Mouse (Mus musculus): Measurements from ENCODE around the gene Olfr318. TPM values are rescaled to one million over a fixed set of nuclear protein-coding genes. Genes with fewer than 3 reads are reported as not detected.

Olfr318 gene
- polyA plus RNA-seq, 1 experiment from 2014 or later = not detected

GRCm38 (mm10) chr11:58709086-58709485, 14.7 kb downstream of the Olfr318 start:
- H3K9ac ChIP-seq (ENCODE audit: low read depth, low read length) = no peak overlapping the region
- H3K4me2 ChIP-seq (replicated peaks; ENCODE audit: low read depth, low read length) = no peak overlapping the region
- no peaks in the 10 kb centered on the region for H3K9me3 ChIP-seq (ENCODE audit: control insufficient read depth, low read length)
- no peaks in the 10 kb centered on the region for H3K4me1 ChIP-seq (replicated peaks; ENCODE audit: control insufficient read depth, insufficient read depth, low read length)
- ATAC-seq (ENCODE audit: low FRiP score) = no peak
- WGBS = 86% methylated on average over 11 of the region's 11 CpGs
- no peak overlapping the region for H3K27ac ChIP-seq (ENCODE audit: low read depth, low read length)
- H3K4me3 ChIP-seq (ENCODE audit: low read depth, low read length) = no peak overlapping the region
- no peak for DNase-seq (ENCODE audit: low spot score)
- no peaks in the 10 kb centered on the region for H3K27me3 ChIP-seq (ENCODE audit: control insufficient read depth, insufficient read depth, low read length)
- no peaks in the 10 kb centered on the region for H3K36me3 ChIP-seq (ENCODE audit: control insufficient read depth, insufficient read depth, low read length)

- WGBS = 91% methylated on average over 3 of the region's 3 CpGs
- no peaks in the 10 kb centered on the region for H3K27me3 ChIP-seq (ENCODE audit: control insufficient read depth, insufficient read depth, low read length)
- no peak for DNase-seq (ENCODE audit: low spot score)
- H3K9me3 ChIP-seq (ENCODE audit: control insufficient read depth, low read length) = no peaks in the 10 kb centered on the region
- no peak within 1 kb of the TSS for H3K9ac ChIP-seq (ENCODE audit: low read depth, low read length)
- H3K27ac ChIP-seq (ENCODE audit: low read depth, low read length) = no peak within 1 kb of the TSS
- no peak within 1 kb of the TSS for H3K4me3 ChIP-seq (ENCODE audit: low read depth, low read length)
- no peak within 1 kb of the TSS for H3K4me2 ChIP-seq (replicated peaks; ENCODE audit: low read depth, low read length)
- no peak for ATAC-seq (ENCODE audit: low FRiP score)
- no peaks in the 10 kb centered on the region for H3K36me3 ChIP-seq (ENCODE audit: control insufficient read depth, insufficient read depth, low read length)
- no peaks in the 10 kb centered on the region for H3K4me1 ChIP-seq (replicated peaks; ENCODE audit: control insufficient read depth, insufficient read depth, low read length)
These were observed 25.0 kb downstream of the Olfr318 start, which contains the start of gene Olfr319 for GRCm38 (mm10) chr11:58698862-58699261. Gene Olfr319 (plus strand): TSS chr11:58699162.

- H3K27me3 ChIP-seq (ENCODE audit: control insufficient read depth, insufficient read depth, low read length) = no peaks in the 10 kb centered on the region
- no peak within 1 kb of the TSS for H3K9ac ChIP-seq (ENCODE audit: low read depth, low read length)
- no peaks in the 10 kb centered on the region for H3K36me3 ChIP-seq (ENCODE audit: control insufficient read depth, insufficient read depth, low read length)
- no peak within 1 kb of the TSS for H3K27ac ChIP-seq (ENCODE audit: low read depth, low read length)
- DNase-seq (ENCODE audit: low spot score) (no peak), ATAC-seq (ENCODE audit: low FRiP score) (no peak)
- no peak within 1 kb of the TSS for H3K4me2 ChIP-seq (replicated peaks; ENCODE audit: low read depth, low read length)
- H3K9me3 ChIP-seq (ENCODE audit: control insufficient read depth, low read length) = no peaks in the 10 kb centered on the region
- 87% methylated on average over 1 of the region's 1 CpGs for WGBS
- H3K4me3 ChIP-seq (ENCODE audit: low read depth, low read length) = no peak within 1 kb of the TSS
- no peaks in the 10 kb centered on the region for H3K4me1 ChIP-seq (replicated peaks; ENCODE audit: control insufficient read depth, insufficient read depth, low read length)
These were observed 43.0 kb downstream of the Olfr318 start, which contains the start of gene Olfr320 for GRCm38 (mm10) chr11:58680799-58681198. Gene Olfr320 (plus strand): TSS chr11:58681099.

- 54% methylated on average over 4 of the region's 4 CpGs for WGBS
- no peak for ATAC-seq (ENCODE audit: low FRiP score)
- no peak for DNase-seq (ENCODE audit: low spot score)
- no peak overlapping the region for H3K27ac ChIP-seq (ENCODE audit: low read depth, low read length)
- no peak overlapping the region for H3K4me3 ChIP-seq (ENCODE audit: low read depth, low read length)
- H3K36me3 ChIP-seq (ENCODE audit: control insufficient read depth, insufficient read depth, low read length) = no peaks in the 10 kb centered on the region
- no peaks in the 10 kb centered on the region for H3K9me3 ChIP-seq (ENCODE audit: control insufficient read depth, low read length)
- no peaks in the 10 kb centered on the region for H3K27me3 ChIP-seq (ENCODE audit: control insufficient read depth, insufficient read depth, low read length)
- H3K4me2 ChIP-seq (replicated peaks; ENCODE audit: low read depth, low read length) = no peak overlapping the region
- H3K9ac ChIP-seq (ENCODE audit: low read depth, low read length) = no peak overlapping the region
- no peaks in the 10 kb centered on the region for H3K4me1 ChIP-seq (replicated peaks; ENCODE audit: control insufficient read depth, insufficient read depth, low read length)
These were observed 52.0 kb downstream of the Olfr318 start for GRCm38 (mm10) chr11:58671825-58672224.

GRCm38 (mm10) chr11:58669252-58669651, 54.6 kb downstream of the Olfr318 start:
- no peak overlapping the region for H3K9ac ChIP-seq (ENCODE audit: low read depth, low read length)
- H3K36me3 ChIP-seq (ENCODE audit: control insufficient read depth, insufficient read depth, low read length) = no peaks in the 10 kb centered on the region
- DNase-seq (ENCODE audit: low spot score) = no peak
- H3K27me3 ChIP-seq (ENCODE audit: control insufficient read depth, insufficient read depth, low read length) = no peaks in the 10 kb centered on the region
- H3K4me1 ChIP-seq (replicated peaks; ENCODE audit: control insufficient read depth, insufficient read depth, low read length) = no peaks in the 10 kb centered on the region
- no peak overlapping the region for H3K27ac ChIP-seq (ENCODE audit: low read depth, low read length)
- H3K9me3 ChIP-seq (ENCODE audit: control insufficient read depth, low read length) = no peaks in the 10 kb centered on the region
- no peak overlapping the region for H3K4me2 ChIP-seq (replicated peaks; ENCODE audit: low read depth, low read length)
- ATAC-seq (ENCODE audit: low FRiP score) = no peak
- no peak overlapping the region for H3K4me3 ChIP-seq (ENCODE audit: low read depth, low read length)

Other genes with a start within 250 kb of the Olfr318 start
- not detected in 2 replicates for gene Olfr332, start 231.5 kb downstream of the Olfr318 start, polyA plus RNA-seq (2014; fragmentation: Nextera tagmentation; extraction: Ambion mirVana)
- gene Olfr331, start 221.4 kb downstream of the Olfr318 start, polyA plus RNA-seq (2014; fragmentation: Nextera tagmentation; extraction: Ambion mirVana) = not detected in 2 replicates
- gene Olfr330, start 189.2 kb downstream of the Olfr318 start, polyA plus RNA-seq (2014; fragmentation: Nextera tagmentation; extraction: Ambion mirVana) = not detected in 2 replicates
- not detected in 2 replicates for gene Olfr329-ps, start 177.6 kb downstream of the Olfr318 start, polyA plus RNA-seq (2014; fragmentation: Nextera tagmentation; extraction: Ambion mirVana)
- gene Olfr328, start 168.4 kb downstream of the Olfr318 start, polyA plus RNA-seq (2014; fragmentation: Nextera tagmentation; extraction: Ambion mirVana) = 0.09 TPM in 1 of 2 replicates, not detected in the other
- not detected in 2 replicates for gene Olfr224, start 153.5 kb downstream of the Olfr318 start, polyA plus RNA-seq (2014; fragmentation: Nextera tagmentation; extraction: Ambion mirVana)
- gene Olfr325, start 146.3 kb downstream of the Olfr318 start, polyA plus RNA-seq (2014; fragmentation: Nextera tagmentation; extraction: Ambion mirVana) = not detected in 2 replicates
- not detected in 2 replicates for gene Olfr324, start 128.9 kb downstream of the Olfr318 start, polyA plus RNA-seq (2014; fragmentation: Nextera tagmentation; extraction: Ambion mirVana)
- gene 2210407C18Rik, start 107.9 kb downstream of the Olfr318 start, polyA plus RNA-seq (2014; fragmentation: Nextera tagmentation; extraction: Ambion mirVana) = not detected in 2 replicates
- gene Olfr323, start 93.5 kb downstream of the Olfr318 start, polyA plus RNA-seq (2014; fragmentation: Nextera tagmentation; extraction: Ambion mirVana) = not detected in 2 replicates
- 0.27 and 0.62 TPM in 2 replicates for gene Trim58, start 83.5 kb downstream of the Olfr318 start, polyA plus RNA-seq (2014; fragmentation: Nextera tagmentation; extraction: Ambion mirVana)
- gene Olfr322, start 65.2 kb downstream of the Olfr318 start, polyA plus RNA-seq (2014; fragmentation: Nextera tagmentation; extraction: Ambion mirVana) = not detected in 2 replicates
- not detected in 2 replicates for gene Olfr320, start 42.9 kb downstream of the Olfr318 start, polyA plus RNA-seq (2014; fragmentation: Nextera tagmentation; extraction: Ambion mirVana)
- gene Olfr319, start 24.9 kb downstream of the Olfr318 start, polyA plus RNA-seq (2014; fragmentation: Nextera tagmentation; extraction: Ambion mirVana) = not detected in 2 replicates
- not detected in 2 replicates for gene Olfr317, start 15.2 kb upstream of the Olfr318 start, polyA plus RNA-seq (2014; fragmentation: Nextera tagmentation; extraction: Ambion mirVana)
- not detected in 2 replicates for gene Olfr316, start 28.7 kb upstream of the Olfr318 start, polyA plus RNA-seq (2014; fragmentation: Nextera tagmentation; extraction: Ambion mirVana)
- gene Olfr315, start 49.2 kb upstream of the Olfr318 start, polyA plus RNA-seq (2014; fragmentation: Nextera tagmentation; extraction: Ambion mirVana) = not detected in 2 replicates
- not detected in 2 replicates for gene Olfr314, start 58.9 kb upstream of the Olfr318 start, polyA plus RNA-seq (2014; fragmentation: Nextera tagmentation; extraction: Ambion mirVana)
- 8.2 and 10.1 TPM in 2 replicates for gene Fam183b, start 77.9 kb upstream of the Olfr318 start, polyA plus RNA-seq (2014; fragmentation: Nextera tagmentation; extraction: Ambion mirVana)
- gene Olfr313, start 91.0 kb upstream of the Olfr318 start, polyA plus RNA-seq (2014; fragmentation: Nextera tagmentation; extraction: Ambion mirVana) = not detected in 2 replicates
- gene Olfr312, start 105.2 kb upstream of the Olfr318 start, polyA plus RNA-seq (2014; fragmentation: Nextera tagmentation; extraction: Ambion mirVana) = 0.05 TPM in 1 of 2 replicates, not detected in the other
- gene Olfr311, start 115.2 kb upstream of the Olfr318 start, polyA plus RNA-seq (2014; fragmentation: Nextera tagmentation; extraction: Ambion mirVana) = not detected in 2 replicates
- 16.1 and 16.6 TPM in 2 replicates for gene Gm12258, start 123.1 kb upstream of the Olfr318 start, polyA plus RNA-seq (2014; fragmentation: Nextera tagmentation; extraction: Ambion mirVana)
- 11.4 and 11.9 TPM in 2 replicates for gene 2810021J22Rik, start 143.2 kb upstream of the Olfr318 start, polyA plus RNA-seq (2014; fragmentation: Nextera tagmentation; extraction: Ambion mirVana)
- gene Zfp39, start 180.2 kb upstream of the Olfr318 start, polyA plus RNA-seq (2014; fragmentation: Nextera tagmentation; extraction: Ambion mirVana) = 6.5 and 7.5 TPM in 2 replicates
- not detected in 2 replicates for gene Btnl10, start 193.9 kb upstream of the Olfr318 start, polyA plus RNA-seq (2014; fragmentation: Nextera tagmentation; extraction: Ambion mirVana)
- gene Rnf187, start 214.9 kb upstream of the Olfr318 start, polyA plus RNA-seq (2014; fragmentation: Nextera tagmentation; extraction: Ambion mirVana) = 395 and 419 TPM in 2 replicates
- gene Hist3h2ba, start 224.9 kb upstream of the Olfr318 start, polyA plus RNA-seq (2014; fragmentation: Nextera tagmentation; extraction: Ambion mirVana) = 108 and 114 TPM in 2 replicates
- gene Hist3h2a, start 230.7 kb upstream of the Olfr318 start, polyA plus RNA-seq (2014; fragmentation: Nextera tagmentation; extraction: Ambion mirVana) = 71.2 and 75.2 TPM in 2 replicates
- 0.36 and 0.73 TPM in 2 replicates for gene Trim17, start 230.7 kb upstream of the Olfr318 start, polyA plus RNA-seq (2014; fragmentation: Nextera tagmentation; extraction: Ambion mirVana)